Mouse (Mus musculus): ENCODE results near the gene Cfap206. TPM values are rescaled to one million over a fixed set of nuclear protein-coding genes. Genes with fewer than 3 reads are reported as not detected.

Gene Cfap206
- total RNA-seq, 2 experiments from 2014 or later, result not detected

- 0 out of 2 replicates have a peak, but pooled peaks have one; percentile 21 for ATAC-seq (ENCODE audit: poor library complexity, severe bottlenecking)
These were observed 49.5 kb downstream of the Cfap206 start for GRCm38 (mm10) chr4:34680530-34680929.

- ATAC-seq (ENCODE audit: poor library complexity, severe bottlenecking), result no peak
These were observed 56.3 kb downstream of the Cfap206 start for GRCm38 (mm10) chr4:34673721-34674120.

GRCm38 (mm10) chr4:34667923-34668322 lies 62.1 kb downstream of the Cfap206 start:
- ATAC-seq (ENCODE audit: poor library complexity, severe bottlenecking), result no peak

- ATAC-seq (ENCODE audit: poor library complexity, severe bottlenecking), result no peak
These were observed 68.1 kb downstream of the Cfap206 start for GRCm38 (mm10) chr4:34661927-34662326.

DNA sequence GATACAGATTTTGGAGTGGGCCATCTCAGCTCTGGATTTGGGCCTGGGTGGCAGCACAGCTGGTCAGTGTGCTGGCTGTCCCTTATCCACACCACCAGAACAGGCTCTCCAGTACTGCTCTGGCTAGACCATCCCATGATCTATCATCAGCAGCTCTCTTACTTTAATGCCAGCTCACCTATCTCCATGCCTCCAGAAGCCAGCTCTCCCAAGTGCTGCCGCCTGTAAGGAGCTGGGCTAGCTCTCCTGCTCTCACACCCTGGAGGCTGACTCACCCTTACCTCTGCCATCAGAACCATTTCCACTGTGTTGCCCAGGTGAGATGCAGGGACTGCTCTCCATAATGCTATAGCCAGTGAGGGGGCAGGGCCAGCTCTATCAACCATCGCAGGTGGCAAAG lies 68.5 kb downstream of the Cfap206 start:
- ATAC-seq (ENCODE audit: poor library complexity, severe bottlenecking), result no peak

DNA sequence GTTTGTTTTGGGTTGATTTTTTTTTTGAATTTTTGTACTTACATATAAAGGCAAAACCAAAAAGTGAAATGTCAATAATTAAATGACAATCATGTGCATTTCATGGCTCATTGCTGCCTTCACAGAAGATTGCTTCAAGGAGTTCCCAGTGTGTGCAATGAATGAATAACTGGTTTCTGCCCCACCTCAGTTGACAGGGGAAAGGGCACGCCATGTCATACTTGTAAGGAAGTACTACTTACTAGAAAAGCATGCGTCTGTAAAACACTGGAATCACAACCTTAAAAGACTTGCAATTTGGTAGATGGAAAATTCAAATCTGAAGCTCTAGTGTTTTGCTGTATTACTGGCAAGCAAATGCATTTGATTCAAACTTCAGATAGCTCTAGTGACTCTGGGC lies 71.0 kb downstream of the Cfap206 start:
- ATAC-seq (ENCODE audit: poor library complexity, severe bottlenecking), result no peak

DNA sequence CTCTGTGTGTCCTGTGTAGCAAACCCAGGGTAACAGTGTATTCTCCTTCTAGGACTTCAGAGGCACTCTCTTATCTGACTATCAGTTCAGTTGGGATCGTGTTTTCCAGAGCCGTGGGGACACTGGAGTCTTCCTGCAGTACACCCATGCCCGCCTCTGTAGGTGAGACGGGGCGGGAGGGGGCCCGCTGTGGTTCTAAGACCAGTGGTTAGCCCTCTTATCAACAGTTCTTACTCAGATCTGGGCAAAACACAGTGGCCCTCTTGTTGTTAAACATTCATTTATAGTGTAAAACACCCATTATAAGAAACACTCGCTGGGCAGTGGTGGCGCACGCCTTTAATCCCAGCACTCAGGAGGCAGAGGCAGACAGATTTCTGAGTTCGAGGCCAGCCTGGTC lies 73.9 kb downstream of the Cfap206 start:
- ATAC-seq (ENCODE audit: poor library complexity, severe bottlenecking), result no peak

- no peak for ATAC-seq (ENCODE audit: poor library complexity, severe bottlenecking)
These were observed 76.8 kb downstream of the Cfap206 start for GRCm38 (mm10) chr4:34653179-34653578.

DNA sequence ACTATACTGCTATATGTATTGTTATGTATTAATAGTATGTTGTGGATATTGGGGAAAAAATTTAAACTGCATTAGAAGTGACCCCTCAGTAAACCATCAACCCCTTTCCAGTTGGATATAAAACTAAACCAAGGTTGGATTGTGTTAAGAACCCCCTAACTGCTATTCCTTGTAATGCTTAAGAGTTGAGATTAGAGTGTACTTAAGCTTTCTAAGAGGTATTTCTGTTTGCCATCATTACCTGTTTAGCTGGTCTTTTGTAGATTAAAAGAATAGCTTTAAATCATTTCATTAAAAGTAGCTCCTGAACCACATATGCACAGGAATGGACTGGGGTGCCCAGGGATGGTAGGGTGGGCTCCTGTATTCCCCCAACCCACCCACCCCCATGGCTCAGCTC lies 85.2 kb downstream of the Cfap206 start:
- no peak for ATAC-seq (ENCODE audit: poor library complexity, severe bottlenecking)

DNA sequence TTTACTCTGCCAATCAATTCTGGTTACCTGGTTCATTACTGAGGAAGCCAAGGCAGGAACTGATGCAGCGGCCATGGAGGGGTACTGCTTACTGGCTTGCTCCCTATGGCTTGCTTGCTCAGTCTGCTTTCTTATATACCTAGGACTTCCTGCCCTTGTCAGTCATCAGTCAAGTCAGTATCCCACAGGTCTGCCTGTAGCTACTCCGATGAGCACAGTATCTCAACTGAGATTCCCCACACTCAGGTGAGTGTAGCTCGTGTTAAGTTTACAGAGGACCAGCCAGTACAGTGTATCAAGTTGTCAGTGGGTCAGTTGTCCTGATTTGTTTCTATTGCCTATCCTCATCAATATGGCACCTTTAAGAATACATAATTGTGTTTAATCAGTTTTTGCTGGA lies 89.3 kb downstream of the Cfap206 start:
- ATAC-seq (ENCODE audit: poor library complexity, severe bottlenecking), result no peak

DNA sequence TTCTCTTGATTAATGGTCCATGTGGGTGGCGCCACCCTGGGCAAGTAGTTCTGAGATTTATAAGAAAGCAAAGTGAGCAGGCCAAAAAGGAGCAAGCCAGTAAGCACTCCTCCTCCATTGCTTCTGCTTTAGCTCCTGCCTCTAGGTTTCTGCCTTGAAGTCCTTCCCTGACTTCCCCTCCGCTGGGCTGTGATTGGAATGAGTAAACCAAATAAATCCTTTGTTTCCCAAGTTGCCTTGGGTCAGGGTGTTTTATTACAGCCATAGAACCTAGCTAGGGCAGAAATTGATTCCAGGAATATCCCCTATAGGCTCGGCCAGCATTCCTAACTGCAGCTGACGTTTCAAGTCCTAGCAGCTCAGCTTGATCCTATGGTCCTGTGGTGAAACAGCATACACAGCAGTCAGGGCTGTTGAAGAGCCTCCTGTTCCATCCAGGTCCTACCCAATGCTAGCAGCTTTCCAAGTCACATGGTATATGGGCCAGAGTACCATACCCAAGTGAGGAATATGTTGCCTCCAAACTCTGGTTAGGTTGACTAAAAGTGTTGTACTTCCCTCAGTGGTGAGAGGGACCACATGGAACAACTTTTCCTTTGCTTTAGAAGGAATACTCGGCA lies 90.2 kb downstream of the Cfap206 start:
- no peak for ATAC-seq (ENCODE audit: poor library complexity, severe bottlenecking)

Other genes starting within 250 kb of the Cfap206 start
- 59.6 and 68.0 TPM in 2 replicates for gene Akirin2, start 179.3 kb downstream of the Cfap206 start, total RNA-seq (2015)
- gene Akirin2, start 179.3 kb downstream of the Cfap206 start, total RNA-seq (2017), result 49.9 and 62.4 TPM in 2 replicates
- gene Orc3, start 115.3 kb downstream of the Cfap206 start, total RNA-seq (2015), result 61.1 and 71.6 TPM in 2 replicates
- 55.7 and 61.4 TPM in 2 replicates for gene Orc3, start 115.3 kb downstream of the Cfap206 start, total RNA-seq (2017)
- 16.1 and 19.4 TPM in 2 replicates for gene Rars2, start 115.2 kb downstream of the Cfap206 start, total RNA-seq (2015)
- 15.7 and 21.0 TPM in 2 replicates for gene Rars2, start 115.2 kb downstream of the Cfap206 start, total RNA-seq (2017)
- gene Slc35a1, start 42.8 kb downstream of the Cfap206 start, total RNA-seq (2015), result 16.7 and 22.0 TPM in 2 replicates
- gene Slc35a1, start 42.8 kb downstream of the Cfap206 start, total RNA-seq (2017), result 13.3 and 14.9 TPM in 2 replicates
- not detected in 2 replicates for gene Gm136, start 26.1 kb upstream of the Cfap206 start, total RNA-seq (2015)
- not detected in 2 replicates for gene Gm136, start 26.1 kb upstream of the Cfap206 start, total RNA-seq (2017)
- 21.2 and 22.9 TPM in 2 replicates for gene Smim8, start 48.2 kb upstream of the Cfap206 start, total RNA-seq (2015)
- 12.7 and 20.6 TPM in 2 replicates for gene Smim8, start 48.2 kb upstream of the Cfap206 start, total RNA-seq (2017)
- gene Zfp292, start 152.8 kb upstream of the Cfap206 start, total RNA-seq (2015), result 25.0 and 26.7 TPM in 2 replicates
- gene Zfp292, start 152.8 kb upstream of the Cfap206 start, total RNA-seq (2017), result 24.6 and 26.3 TPM in 2 replicates
- not detected in 2 replicates for gene Cga, start 163.6 kb upstream of the Cfap206 start, total RNA-seq (2015)
- gene Cga, start 163.6 kb upstream of the Cfap206 start, total RNA-seq (2017), result not detected in 2 replicates

All from megakaryocyte, adult 5-6 weeks (primary cell).